Mouse (Mus musculus) neural tube, embryonic 15.5 days (tissue): ENCODE results near the gene Rbm25. TPM values are rescaled to one million over a fixed set of nuclear protein-coding genes. Genes with fewer than 3 reads are reported as not detected.

ENCODE experiments used
- ATAC-seq: fragments of 200-750 bp; cut with Nextera tagmentation; 2 replicates; pipeline ENCODE4 v1.8.0; 2017; ENCODE audit warnings: mild to moderate bottlenecking, moderate TSS enrichment, moderate library complexity; ENCODE audit not compliant: low FRiP score
- H3K27ac ChIP-seq: fragments of 300-500 bp; sonication (generic); replicated peaks from 2 replicates; pipeline ENCODE4 v1.5.1; 2015; ENCODE audit warnings: mild to moderate bottlenecking, inconsistent platforms
- H3K27me3 ChIP-seq: fragments of 300-500 bp; sonication (generic); replicated peaks from 2 replicates; pipeline ENCODE4 v1.6.1; 2015; ENCODE audit warnings: inconsistent platforms
- H3K36me3 ChIP-seq: fragments of 300-500 bp; sonication (generic); 2 replicates; pipeline ENCODE4 v1.6.1; 2015; ENCODE audit warnings: inconsistent platforms
- H3K4me1 ChIP-seq: fragments of 300-500 bp; sonication (generic); 2 replicates; pipeline ENCODE4 v1.6.1; 2015; ENCODE audit warnings: inconsistent platforms
- H3K4me2 ChIP-seq: fragments of 300-500 bp; sonication (generic); 2 replicates; pipeline ENCODE4 v1.6.1; 2015; ENCODE audit warnings: inconsistent platforms, mild to moderate bottlenecking, moderate library complexity
- H3K4me3 ChIP-seq: fragments of 300-500 bp; sonication (generic); replicated peaks from 2 replicates; pipeline ENCODE4 v1.5.1; 2015; ENCODE audit warnings: mild to moderate bottlenecking, inconsistent platforms
- H3K9ac ChIP-seq: fragments of 300-500 bp; sonication (generic); replicated peaks from 2 replicates; pipeline ENCODE4 v1.6.1; 2015; ENCODE audit warnings: mild to moderate bottlenecking, inconsistent platforms
- H3K9me3 ChIP-seq: fragments of 300-500 bp; sonication (generic); replicated peaks from 2 replicates; pipeline ENCODE4 v1.6.1; 2016; ENCODE audit warnings: inconsistent platforms
- WGBS: fragments of 180-500 bp; shearing (Covaris S2); methylation state at CpG from one replicate; pipeline ENCODE4 v1.1.7; 2015; ENCODE audit warnings: mixed read lengths; 5-methylcytosine and 5-hydroxymethylcytosine counted together
- polyA plus RNA-seq: library from polyadenylated mRNA; unstranded; fragments of >200 nt; fragmentation: Nextera tagmentation; extraction: Ambion mirVana; gene quantifications from 2 replicates; pipeline ENCODE4 v1.2.1, GENCODE M21; 2015

Gene Rbm25
- polyA plus RNA-seq, 1 experiment from 2014 or later, result 226 TPM

- Histone ChIP-seq H3K27ac (no peak overlapping the region), H3K27me3 (no peaks in the 10 kb centered on the region), H3K36me3 (peaks cover 25% of the 10 kb centered on the region), H3K4me2 (no peak overlapping the region), H3K4me1 (peaks cover 3% of the 10 kb centered on the region; the same call in 1 of the 2 replicates), H3K4me3 (no peak overlapping the region), H3K9ac (no peak overlapping the region), H3K9me3 (no peaks in the 10 kb centered on the region)
- WGBS, result 87% methylated on average over 7 of the region's 7 CpGs
- no peak for ATAC-seq
Measured at GRCm38 (mm10) chr12:83708160-83709092, 77.4 kb downstream of the Rbm25 start.

- peaks cover 32% of the 10 kb centered on the region for H3K36me3 ChIP-seq
- no peak for ATAC-seq
- H3K9ac ChIP-seq, result no peak overlapping the region
- H3K27me3 ChIP-seq, result no peaks in the 10 kb centered on the region
- peaks cover 3% of the 10 kb centered on the region; the same call in 1 of the 2 replicates for H3K4me1 ChIP-seq
- H3K4me3 ChIP-seq, result no peak overlapping the region
- no peak overlapping the region for H3K4me2 ChIP-seq
- H3K27ac ChIP-seq, result no peak overlapping the region
- no peaks in the 10 kb centered on the region for H3K9me3 ChIP-seq
- 88% methylated on average over 2 of the region's 2 CpGs for WGBS
Measured at GRCm38 (mm10) chr12:83709934-83710333, 78.9 kb downstream of the Rbm25 start.

- no peak for ATAC-seq
- no peak overlapping the region for H3K4me2 ChIP-seq
- H3K36me3 ChIP-seq, result peaks cover 57% of the 10 kb centered on the region
- peaks cover 3% of the 10 kb centered on the region; the same call in 1 of the 2 replicates for H3K4me1 ChIP-seq
- H3K4me3 ChIP-seq, result no peak overlapping the region
- no peak overlapping the region for H3K27ac ChIP-seq
- H3K9me3 ChIP-seq, result no peaks in the 10 kb centered on the region
- H3K27me3 ChIP-seq, result no peaks in the 10 kb centered on the region
- H3K9ac ChIP-seq, result no peak overlapping the region
- WGBS, result 48% methylated on average over 2 of the region's 2 CpGs
Measured at GRCm38 (mm10) chr12:83713749-83714148, 82.7 kb downstream of the Rbm25 start.

- Histone ChIP-seq H3K27ac (no peak overlapping the region), H3K36me3 (peaks cover 68% of the 10 kb centered on the region), H3K4me1 (peaks cover 3% of the 10 kb centered on the region; the same call in 1 of the 2 replicates), H3K9ac (no peak overlapping the region), H3K4me3 (no peak overlapping the region), H3K27me3 (no peaks in the 10 kb centered on the region), H3K4me2 (no peak overlapping the region), H3K9me3 (no peaks in the 10 kb centered on the region)
- no peak for ATAC-seq
- WGBS, result 95% methylated on average over 15 of the region's 15 CpGs
Measured at GRCm38 (mm10) chr12:83716416-83717184, 85.6 kb downstream of the Rbm25 start.

- Histone ChIP-seq H3K4me1 (no peaks in the 10 kb centered on the region), H3K9ac (no peak overlapping the region), H3K4me3 (no peak overlapping the region), H3K4me2 (no peak overlapping the region), H3K9me3 (no peaks in the 10 kb centered on the region), H3K36me3 (peaks cover 67% of the 10 kb centered on the region), H3K27me3 (no peaks in the 10 kb centered on the region), H3K27ac (no peak overlapping the region)
- ATAC-seq, result no peak
- 100% methylated on average over 1 of the region's 1 CpGs for whole genome bisulfite sequencing
Measured at GRCm38 (mm10) chr12:83719431-83719830, 88.4 kb downstream of the Rbm25 start.

- H3K4me3 ChIP-seq, result no peak overlapping the region
- 0 out of 2 replicates have a peak overlapping the region, but pooled peaks have one; percentile 5 for H3K27ac ChIP-seq
- no peak overlapping the region for H3K9ac ChIP-seq
- WGBS, result 70% methylated on average over 6 of the region's 6 CpGs
- peaks cover 74% of the 10 kb centered on the region for H3K36me3 ChIP-seq
- H3K9me3 ChIP-seq, result no peaks in the 10 kb centered on the region
- no peaks in the 10 kb centered on the region for H3K4me1 ChIP-seq
- no peaks in the 10 kb centered on the region for H3K27me3 ChIP-seq
- no peak for ATAC-seq
- H3K4me2 ChIP-seq, result no peak overlapping the region
Measured at GRCm38 (mm10) chr12:83721281-83721680, 90.2 kb downstream of the Rbm25 start.

- Histone ChIP-seq H3K4me1 (no peaks in the 10 kb centered on the region), H3K36me3 (peaks cover 69% of the 10 kb centered on the region), H3K9ac (no peak overlapping the region), H3K4me2 (no peak overlapping the region), H3K9me3 (no peaks in the 10 kb centered on the region), H3K27ac (no peak overlapping the region), H3K4me3 (no peak overlapping the region), H3K27me3 (no peaks in the 10 kb centered on the region)
- no peak for ATAC-seq
- WGBS, result 78% methylated on average over 3 of the region's 3 CpGs
Measured at GRCm38 (mm10) chr12:83723037-83723436, 92.0 kb downstream of the Rbm25 start.

GRCm38 (mm10) chr12:83726510-83727308 is 95.7 kb downstream of the Rbm25 start:
- Histone ChIP-seq H3K27me3 (no peaks in the 10 kb centered on the region), H3K27ac (no peak overlapping the region), H3K36me3 (peaks cover 78% of the 10 kb centered on the region), H3K4me1 (no peaks in the 10 kb centered on the region), H3K4me3 (no peak overlapping the region), H3K9me3 (no peaks in the 10 kb centered on the region), H3K4me2 (no peak overlapping the region), H3K9ac (no peak overlapping the region)
- no peak for ATAC-seq
- 73% methylated on average over 12 of the region's 12 CpGs for WGBS

- WGBS, result 97% methylated on average over 5 of the region's 5 CpGs
- Histone ChIP-seq H3K36me3 (peaks cover 84% of the 10 kb centered on the region), H3K9ac (no peak overlapping the region)
Measured at GRCm38 (mm10) chr12:83732225-83732624, 101.2 kb downstream of the Rbm25 start.

More at GRCm38 (mm10) chr12:83732225-83732624, 101.2 kb downstream of the Rbm25 start:
- H3K4me3 ChIP-seq, result no peak overlapping the region
- H3K4me1 ChIP-seq, result no peaks in the 10 kb centered on the region
- no peak overlapping the region for H3K27ac ChIP-seq
- no peaks in the 10 kb centered on the region for H3K9me3 ChIP-seq
- no peaks in the 10 kb centered on the region for H3K27me3 ChIP-seq
- no peak overlapping the region for H3K4me2 ChIP-seq
- ATAC-seq, result no peak
